In genomic region chr5:146314538-146314937, GRCm38 (mm10) we compare ENCODE assay signal across 13 mouse cellular contexts.
DNase-seq lines count a peak whose midpoint lies in the region; ATAC-seq lines count a peak whose summit lies in the region.
"Had no signal": no experiment of that assay in that cellular context is flagged by ENCODE, and none has a peak within 500 bp of the region (broad histone marks: within the 10 kb centered on the region; RNA-seq: fewer than 3 reads in every experiment).

No protein-coding gene starts in this region.

- no peak overlapping the region for H3K4me2 ChIP-seq in forebrain, embryonic 13.5 days
- H3K4me2 ChIP-seq in lung, embryonic 15.5 days, result peak overlapping the region; percentile 31; the same call in 1 of the 2 replicates
- H3K4me2 ChIP-seq in limb, embryonic 12.5 days, result peak overlapping the region; percentile 41
- H3K4me2 ChIP-seq in neural tube, embryonic 15.5 days, result no peak overlapping the region

- ATAC-seq in forebrain, embryonic 13.5 days, result no peak
- no peak for ATAC-seq in lung, embryonic 15.5 days (ENCODE audit: borderline replicate concordance, extremely low read depth, low FRiP score, low TSS enrichment)
- ATAC-seq in limb, embryonic 12.5 days (ENCODE audit: insufficient number of reproducible peaks, insufficient read depth, low FRiP score, low TSS enrichment, low read depth), result no peak
- no peak for ATAC-seq in neural tube, embryonic 15.5 days (ENCODE audit: low FRiP score)
- ATAC-seq: inflammation-experienced regulatory T-cells, adult 6 months; Patski had no signal

- no peak overlapping the region for H3K9ac ChIP-seq in forebrain, embryonic 13.5 days
- no peak overlapping the region for H3K9ac ChIP-seq in lung, embryonic 15.5 days
- H3K9ac ChIP-seq in limb, embryonic 12.5 days (replicated peaks), result no peak overlapping the region
- H3K9ac ChIP-seq in neural tube, embryonic 15.5 days (replicated peaks), result no peak overlapping the region
- H3K9ac ChIP-seq: stomach, embryonic 15.5 days had no signal

- peak overlapping the region; percentile 36; the same call in 1 of the 2 replicates for H3K27ac ChIP-seq in forebrain, embryonic 10.5 days
- H3K27ac ChIP-seq in forebrain, embryonic 13.5 days, result no peak overlapping the region
- peak overlapping the region; percentile 68 for H3K27ac ChIP-seq in lung, embryonic 15.5 days
- peak overlapping the region; percentile 68 for H3K27ac ChIP-seq in limb, embryonic 12.5 days
- 0 out of 2 replicates have a peak overlapping the region, but pooled peaks have one; percentile 63 for H3K27ac ChIP-seq in neural tube, embryonic 15.5 days (replicated peaks)
- H3K27ac ChIP-seq: stomach, embryonic 15.5 days had no signal

- no peak for DNase-seq in forebrain, embryonic 10.5 days (ENCODE audit: extremely low spot score, low spot score)
- DNase-seq in lung, postnatal 14 days, result no peak
- DNase-seq in ovary, adult 18-20 months (ENCODE audit: low spot score), result no peak
- DNase-seq in urinary bladder, postnatal 36 days (ENCODE audit: low spot score in 2 of 2), result no peak
- DNase-seq: cerebellum, postnatal 25 days; kidney, postnatal 25 days had no signal

- H3K9me3 ChIP-seq in forebrain, embryonic 10.5 days, result no peaks in the 10 kb centered on the region
- no peaks in the 10 kb centered on the region for H3K9me3 ChIP-seq in forebrain, embryonic 13.5 days (replicated peaks)
- no peaks in the 10 kb centered on the region for H3K9me3 ChIP-seq in lung, embryonic 15.5 days
- H3K9me3 ChIP-seq in limb, embryonic 12.5 days, result no peaks in the 10 kb centered on the region
- no peaks in the 10 kb centered on the region for H3K9me3 ChIP-seq in neural tube, embryonic 15.5 days (replicated peaks)
- H3K9me3 ChIP-seq: stomach, embryonic 15.5 days had no signal

- H3K36me3 ChIP-seq in forebrain, embryonic 10.5 days (replicated peaks), result no peaks in the 10 kb centered on the region
- H3K36me3 ChIP-seq in forebrain, embryonic 13.5 days (ENCODE audit: poor library complexity, severe bottlenecking), result no peaks in the 10 kb centered on the region
- no peaks in the 10 kb centered on the region for H3K36me3 ChIP-seq in lung, embryonic 15.5 days
- no peaks in the 10 kb centered on the region for H3K36me3 ChIP-seq in limb, embryonic 12.5 days
- no peaks in the 10 kb centered on the region for H3K36me3 ChIP-seq in neural tube, embryonic 15.5 days
- H3K36me3 ChIP-seq: stomach, embryonic 15.5 days had no signal

- 86% methylated on average over 6 of the region's 6 CpGs for WGBS in forebrain, embryonic 10.5 days
- 91% methylated on average over 6 of the region's 6 CpGs for WGBS in forebrain, embryonic 13.5 days
- 58% methylated on average over 6 of the region's 6 CpGs for WGBS in lung, embryonic 15.5 days
- WGBS in limb, embryonic 12.5 days, result 82% methylated on average over 6 of the region's 6 CpGs
- 80% methylated on average over 6 of the region's 6 CpGs for WGBS in neural tube, embryonic 15.5 days

- H3K4me3 ChIP-seq in forebrain, embryonic 10.5 days, result no peak overlapping the region
- H3K4me3 ChIP-seq in forebrain, embryonic 13.5 days, result no peak overlapping the region
- no peak overlapping the region for H3K4me3 ChIP-seq in lung, embryonic 15.5 days
- no peak overlapping the region for H3K4me3 ChIP-seq in limb, embryonic 12.5 days (replicated peaks)
- no peak overlapping the region for H3K4me3 ChIP-seq in neural tube, embryonic 15.5 days (replicated peaks)
- H3K4me3 ChIP-seq: stomach, embryonic 15.5 days had no signal

- peaks cover 32% of the 10 kb centered on the region for H3K4me1 ChIP-seq in forebrain, embryonic 10.5 days
- peaks cover 10% of the 10 kb centered on the region; the same call in 1 of the 2 replicates for H3K4me1 ChIP-seq in forebrain, embryonic 13.5 days
- peaks cover 32% of the 10 kb centered on the region for H3K4me1 ChIP-seq in lung, embryonic 15.5 days
- H3K4me1 ChIP-seq in limb, embryonic 12.5 days (replicated peaks), result peaks cover 61% of the 10 kb centered on the region
- H3K4me1 ChIP-seq in neural tube, embryonic 15.5 days, result peaks cover 19% of the 10 kb centered on the region

- no peaks in the 10 kb centered on the region for H3K27me3 ChIP-seq in forebrain, embryonic 10.5 days (ENCODE audit: poor library complexity, severe bottlenecking)
- no peaks in the 10 kb centered on the region for H3K27me3 ChIP-seq in forebrain, embryonic 13.5 days
- H3K27me3 ChIP-seq in lung, embryonic 15.5 days, result no peaks in the 10 kb centered on the region
- no peaks in the 10 kb centered on the region for H3K27me3 ChIP-seq in limb, embryonic 12.5 days
- H3K27me3 ChIP-seq in neural tube, embryonic 15.5 days (replicated peaks), result no peaks in the 10 kb centered on the region
- H3K27me3 ChIP-seq: Patski; stomach, embryonic 15.5 days had no signal

Comparison
In these comparisons a context has a peak if more than half of its experiments do, and no peak if none do; other contexts are left out.
1. H3K4me2 ChIP-seq: peak in lung, embryonic 15.5 days (single experiment) and limb, embryonic 12.5 days (single experiment); none in forebrain, embryonic 13.5 days (single experiment) and neural tube, embryonic 15.5 days (single experiment).